Mouse (Mus musculus): ENCODE results near the gene Dnajc5. TPM values are rescaled to one million over a fixed set of nuclear protein-coding genes. Genes with fewer than 3 reads are reported as not detected.

Gene Dnajc5
- polyA plus RNA-seq, 1 experiment from 2014 or later, result 129 TPM

DNA sequence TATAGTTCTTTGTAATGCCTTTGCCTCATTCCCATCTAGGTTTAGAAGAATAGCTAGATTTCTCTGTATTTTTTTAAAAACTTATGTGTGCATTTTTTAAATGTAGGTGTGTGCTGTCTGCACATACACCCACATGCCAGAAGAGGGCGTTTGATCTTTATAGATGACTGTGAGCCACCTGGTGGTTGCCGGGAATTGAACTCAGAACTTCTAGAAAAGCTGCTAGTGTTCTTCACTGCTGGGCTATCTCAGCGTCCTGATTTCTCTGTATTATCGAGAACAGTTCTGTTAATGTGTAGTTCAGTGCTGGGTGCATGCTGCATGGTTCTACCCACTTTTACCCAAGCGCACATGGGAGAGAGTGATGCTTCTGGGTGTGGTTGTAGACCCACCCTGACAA is 2.5 kb downstream of the Dnajc5 start:
- peaks cover 28% of the 10 kb centered on the region for H3K4me1 ChIP-seq
- H3K27ac ChIP-seq, result no peak overlapping the region
- no peaks in the 10 kb centered on the region for H3K27me3 ChIP-seq
- no peak for ATAC-seq (ENCODE audit: low FRiP score)
- H3K4me2 ChIP-seq, result no peak overlapping the region
- no peak overlapping the region for H3K9ac ChIP-seq
- WGBS, result 75% methylated on average over 5 of the region's 5 CpGs
- H3K4me3 ChIP-seq (replicated peaks), result no peak overlapping the region
- H3K9me3 ChIP-seq, result no peaks in the 10 kb centered on the region
- H3K36me3 ChIP-seq (replicated peaks), result peaks cover 3% of the 10 kb centered on the region; the same call in 1 of the 2 replicates

DNA sequence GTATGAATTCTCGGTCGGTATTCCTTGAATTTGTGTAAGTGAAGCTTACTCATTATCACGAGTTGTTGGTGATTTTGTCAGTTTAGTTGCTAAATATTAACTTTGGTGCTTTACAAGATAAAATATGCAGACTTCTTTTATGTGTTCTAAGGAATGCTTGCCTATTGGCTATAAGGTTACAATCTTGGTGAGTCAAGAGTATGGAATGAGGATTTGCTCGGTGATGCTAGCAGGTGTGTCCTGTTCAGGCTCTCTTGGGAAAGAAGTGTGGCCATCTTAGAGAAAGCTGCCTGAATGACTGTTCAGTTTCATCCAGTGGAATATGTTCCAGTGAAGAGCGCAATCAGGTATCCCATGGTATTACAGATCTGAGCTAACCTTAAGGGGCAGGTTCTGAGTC is 5.2 kb downstream of the Dnajc5 start:
- WGBS, result 93% methylated on average over 5 of the region's 5 CpGs
- no peak overlapping the region for H3K4me2 ChIP-seq
- ATAC-seq (ENCODE audit: low FRiP score), result no peak

DNA sequence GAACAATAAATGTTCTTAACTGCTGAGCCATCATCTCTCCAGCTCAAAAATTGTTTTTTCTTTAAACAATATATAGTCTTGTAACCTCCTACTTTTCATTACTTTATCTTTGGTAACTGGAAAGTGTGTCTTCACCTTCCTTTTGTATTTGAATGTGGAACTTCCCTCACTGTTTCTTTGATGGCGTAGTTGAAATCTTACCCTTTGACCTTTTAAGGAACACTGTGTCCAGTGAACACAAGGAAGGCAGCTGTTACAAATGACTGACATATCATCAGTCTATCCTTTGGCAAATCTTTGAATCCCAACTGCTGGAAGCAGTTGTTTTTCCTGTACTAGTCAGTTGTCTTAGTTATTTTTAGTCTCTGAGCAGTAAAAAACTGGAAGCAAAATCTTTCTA is 8.8 kb downstream of the Dnajc5 start:
- Histone ChIP-seq H3K9me3 (0 out of 2 replicates have a peak, but pooled peaks cover 9% of the 10 kb centered on the region), H3K27me3 (no peaks in the 10 kb centered on the region), H3K9ac (no peak overlapping the region), H3K4me1 (no peaks in the 10 kb centered on the region), H3K36me3 (replicated peaks) (peaks cover 19% of the 10 kb centered on the region), H3K4me3 (replicated peaks) (no peak overlapping the region), H3K27ac (no peak overlapping the region), H3K4me2 (no peak overlapping the region)
- no peak for ATAC-seq (ENCODE audit: low FRiP score)
- WGBS, result 84% methylated on average over 1 of the region's 1 CpGs

More for the DNA sequence above, 5.2 kb downstream of the Dnajc5 start:
- Histone ChIP-seq H3K27ac (no peak overlapping the region), H3K27me3 (no peaks in the 10 kb centered on the region), H3K9me3 (0 out of 2 replicates have a peak, but pooled peaks cover 1% of the 10 kb centered on the region), H3K9ac (no peak overlapping the region), H3K4me1 (peaks cover 20% of the 10 kb centered on the region), H3K4me3 (replicated peaks) (no peak overlapping the region), H3K36me3 (replicated peaks) (peaks cover 10% of the 10 kb centered on the region)

DNA sequence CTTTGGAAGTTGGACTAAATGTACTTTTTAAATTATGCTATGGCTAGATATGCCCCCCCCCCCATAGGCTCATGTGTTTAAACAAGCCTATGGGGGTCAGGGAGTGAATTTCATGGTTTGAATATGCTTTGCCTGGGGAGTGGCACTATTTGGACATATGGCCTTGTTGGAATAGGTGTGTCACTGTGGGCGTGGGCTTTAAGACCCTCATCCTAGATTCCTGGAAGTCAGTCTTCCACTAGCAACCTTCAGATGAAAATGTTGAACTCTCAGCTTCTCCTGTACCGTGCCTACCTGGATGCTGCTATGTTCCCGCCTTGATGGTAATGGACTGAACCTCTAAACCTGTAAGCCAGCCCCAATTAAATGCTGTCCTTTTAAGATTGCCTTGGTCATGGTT is 12.3 kb downstream of the Dnajc5 start:
- 95% methylated on average over 3 of the region's 3 CpGs for WGBS
- 0 out of 2 replicates have a peak, but pooled peaks cover 9% of the 10 kb centered on the region for H3K9me3 ChIP-seq
- no peak for ATAC-seq (ENCODE audit: low FRiP score)
- H3K4me3 ChIP-seq (replicated peaks), result no peak overlapping the region
- H3K36me3 ChIP-seq (replicated peaks), result peaks cover 19% of the 10 kb centered on the region
- H3K9ac ChIP-seq, result no peak overlapping the region
- no peak overlapping the region for H3K4me2 ChIP-seq
- H3K27ac ChIP-seq, result no peak overlapping the region
- H3K4me1 ChIP-seq, result peaks cover 2% of the 10 kb centered on the region
- no peaks in the 10 kb centered on the region for H3K27me3 ChIP-seq

DNA sequence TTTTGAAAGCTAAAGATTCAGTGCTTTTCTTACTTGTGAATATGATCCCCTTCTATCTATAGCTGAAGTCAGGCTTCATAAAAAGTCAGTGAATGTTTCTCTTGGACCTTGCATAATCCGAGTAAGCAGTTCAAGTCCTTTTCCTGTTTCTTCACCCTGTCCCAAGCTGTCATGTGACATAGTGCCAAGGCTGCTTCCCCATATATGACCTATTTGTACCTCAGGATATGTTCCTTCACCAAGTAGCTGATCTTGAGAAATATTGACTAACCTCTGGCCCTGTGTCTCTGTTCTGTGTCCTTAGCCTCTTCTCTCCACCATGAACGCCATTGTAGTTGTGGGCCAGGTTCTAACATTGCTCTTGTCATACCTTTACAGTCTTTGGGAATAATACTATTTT is 16.1 kb downstream of the Dnajc5 start:
- ATAC-seq (ENCODE audit: low FRiP score), result no peak

DNA sequence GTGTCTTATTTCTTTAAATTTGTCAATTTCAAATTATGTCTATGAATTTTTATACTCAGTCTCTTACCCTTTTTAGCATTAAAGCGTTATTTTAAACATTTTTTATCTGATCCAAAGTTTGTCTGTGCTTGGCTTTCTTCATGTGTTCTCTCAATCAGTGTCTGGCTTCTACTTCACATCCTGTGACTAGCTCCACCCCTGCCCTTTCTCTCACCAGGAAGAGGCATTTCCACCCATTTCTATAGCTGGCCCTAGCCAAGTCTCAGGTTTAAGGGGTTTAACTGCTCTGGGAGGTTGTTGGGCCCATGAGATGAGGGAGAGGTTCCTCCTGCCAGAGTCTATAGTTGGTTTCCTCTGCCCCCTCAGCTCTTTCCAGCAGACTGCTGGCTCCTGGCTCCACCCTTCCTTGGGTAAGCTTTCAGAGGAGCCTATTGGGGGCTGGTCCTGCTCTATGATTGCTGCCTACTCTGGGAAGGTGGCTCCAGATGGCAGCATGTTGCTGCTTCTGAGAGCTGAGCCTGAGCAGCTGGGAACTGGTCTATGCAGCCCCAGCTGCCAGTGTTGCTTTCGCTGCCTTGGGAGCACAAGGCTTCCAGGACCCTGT is 17.3 kb downstream of the Dnajc5 start:
- Histone ChIP-seq H3K9ac (no peak overlapping the region), H3K4me1 (peaks cover 8% of the 10 kb centered on the region), H3K4me2 (no peak overlapping the region), H3K9me3 (no peaks in the 10 kb centered on the region), H3K27me3 (no peaks in the 10 kb centered on the region), H3K36me3 (replicated peaks) (0 out of 2 replicates have a peak, but pooled peaks cover 3% of the 10 kb centered on the region), H3K4me3 (replicated peaks) (no peak overlapping the region), H3K27ac (peak overlapping the region; percentile 71)
- WGBS, result 92% methylated on average over 2 of the region's 2 CpGs
- peak; percentile 77; the same call in 1 of the 2 replicates for ATAC-seq (ENCODE audit: low FRiP score)

More for the DNA sequence above, 16.1 kb downstream of the Dnajc5 start:
- Histone ChIP-seq H3K4me1 (peaks cover 8% of the 10 kb centered on the region), H3K9me3 (0 out of 2 replicates have a peak, but pooled peaks cover 4% of the 10 kb centered on the region), H3K27ac (no peak overlapping the region), H3K4me3 (replicated peaks) (no peak overlapping the region), H3K36me3 (replicated peaks) (peaks cover 10% of the 10 kb centered on the region), H3K27me3 (no peaks in the 10 kb centered on the region), H3K9ac (no peak overlapping the region), H3K4me2 (no peak overlapping the region)
- WGBS, result 91% methylated on average over 2 of the region's 2 CpGs

DNA sequence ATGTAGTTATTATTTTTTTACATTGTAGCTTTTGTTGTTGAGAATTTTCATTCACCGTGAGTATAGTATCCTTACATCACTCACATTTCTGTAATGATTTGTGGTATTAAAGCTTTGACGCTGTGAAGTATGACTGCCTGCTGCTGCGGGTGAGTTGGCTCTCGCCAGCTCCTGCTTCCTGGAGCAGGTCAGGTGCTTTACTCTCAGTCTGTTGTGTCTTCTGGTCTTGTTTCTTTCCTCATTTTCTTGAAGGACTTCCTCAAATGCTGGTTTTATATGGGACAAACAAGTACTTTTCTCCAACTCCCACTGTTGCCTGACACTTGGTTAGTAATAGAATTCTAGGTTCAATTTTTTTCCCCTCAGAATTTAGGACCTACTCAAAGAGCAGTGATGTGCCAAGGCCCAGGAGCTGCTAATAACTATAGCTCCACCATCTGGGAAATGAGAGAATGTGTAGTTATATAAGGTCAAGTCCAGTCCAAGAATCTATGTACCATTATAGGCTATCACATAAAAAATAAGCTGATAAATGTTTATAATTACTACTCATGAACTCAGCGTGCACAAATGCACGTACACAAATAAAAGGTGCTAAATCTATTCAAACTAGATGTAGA is 21.6 kb downstream of the Dnajc5 start:
- Histone ChIP-seq H3K9me3 (no peaks in the 10 kb centered on the region), H3K27me3 (no peaks in the 10 kb centered on the region), H3K4me2 (no peak overlapping the region), H3K4me3 (replicated peaks) (no peak overlapping the region), H3K9ac (no peak overlapping the region), H3K27ac (no peak overlapping the region), H3K4me1 (peaks cover 8% of the 10 kb centered on the region), H3K36me3 (replicated peaks) (peaks cover 12% of the 10 kb centered on the region)
- ATAC-seq (ENCODE audit: low FRiP score), result no peak
- WGBS, result 94% methylated on average over 6 of the region's 6 CpGs

DNA sequence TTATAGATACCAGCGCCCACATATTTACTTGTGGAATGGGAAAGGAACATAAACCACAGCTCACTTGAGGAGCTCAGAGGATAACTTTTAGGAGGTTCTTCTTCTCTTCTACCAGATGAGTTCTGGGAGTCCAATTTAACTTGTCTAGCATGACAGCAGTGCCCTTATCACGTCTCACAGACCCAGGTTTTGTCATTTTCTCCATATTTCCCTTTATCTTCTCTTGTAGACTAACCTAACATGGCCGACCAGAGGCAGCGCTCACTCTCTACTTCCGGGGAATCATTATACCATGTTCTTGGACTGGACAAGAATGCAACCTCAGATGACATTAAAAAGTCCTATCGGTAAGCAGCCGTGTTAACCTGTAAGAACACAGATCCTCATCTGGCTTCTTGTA is 25.9 kb downstream of the Dnajc5 start:
- H3K36me3 ChIP-seq (replicated peaks), result peaks cover 52% of the 10 kb centered on the region

DNA sequence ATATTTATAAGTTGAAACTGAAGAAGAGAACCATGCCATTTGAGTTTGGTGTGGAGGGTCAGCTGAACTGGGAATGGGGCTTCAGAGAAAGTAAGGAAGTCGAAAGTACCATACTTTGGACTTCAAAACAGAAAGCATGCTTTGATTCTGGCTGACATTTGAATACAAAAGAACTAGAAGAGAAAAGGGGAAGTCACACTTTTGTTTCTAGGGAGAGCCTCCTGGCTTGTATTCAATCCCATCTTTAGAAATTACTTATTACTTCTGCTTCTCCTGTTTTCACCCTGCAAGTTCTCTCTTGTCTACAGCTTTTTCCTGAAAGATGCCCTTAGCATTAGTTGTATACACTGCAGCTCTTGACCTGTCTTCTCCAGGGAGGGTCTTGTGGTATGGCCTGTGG is 27.9 kb downstream of the Dnajc5 start:
- Histone ChIP-seq H3K27me3 (no peaks in the 10 kb centered on the region), H3K27ac (no peak overlapping the region), H3K4me2 (no peak overlapping the region), H3K4me3 (replicated peaks) (no peak overlapping the region), H3K9me3 (no peaks in the 10 kb centered on the region), H3K4me1 (no peaks in the 10 kb centered on the region), H3K9ac (no peak overlapping the region), H3K36me3 (replicated peaks) (peaks cover 68% of the 10 kb centered on the region)
- ATAC-seq (ENCODE audit: low FRiP score), result no peak
- WGBS, result 84% methylated on average over 1 of the region's 1 CpGs

More for the DNA sequence above, 25.9 kb downstream of the Dnajc5 start:
- Histone ChIP-seq H3K9ac (no peak overlapping the region), H3K27me3 (no peaks in the 10 kb centered on the region), H3K9me3 (no peaks in the 10 kb centered on the region), H3K4me3 (replicated peaks) (no peak overlapping the region), H3K4me1 (no peaks in the 10 kb centered on the region), H3K27ac (no peak overlapping the region), H3K4me2 (no peak overlapping the region)
- ATAC-seq (ENCODE audit: low FRiP score), result no peak
- 97% methylated on average over 7 of the region's 7 CpGs for WGBS

DNA sequence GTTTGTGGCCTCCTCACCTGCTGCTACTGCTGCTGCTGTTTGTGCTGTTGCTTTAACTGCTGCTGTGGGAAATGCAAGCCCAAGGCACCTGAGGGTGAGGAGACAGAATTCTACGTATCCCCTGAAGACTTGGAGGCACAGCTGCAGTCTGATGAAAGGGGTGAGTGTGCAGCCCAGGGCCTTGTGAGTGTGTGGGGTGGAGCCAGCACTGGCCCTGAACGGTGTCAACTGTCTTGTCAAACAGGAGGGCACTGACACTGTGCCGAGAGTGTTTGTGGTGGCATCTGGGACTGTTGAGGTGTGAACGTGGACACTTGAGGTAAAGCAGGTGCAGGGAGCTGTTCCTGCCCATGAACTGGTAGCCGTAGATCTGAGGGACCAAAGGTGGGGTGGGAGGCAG is 28.4 kb downstream of the Dnajc5 start:
- Histone ChIP-seq H3K9ac (no peak overlapping the region), H3K27ac (no peak overlapping the region), H3K4me2 (no peak overlapping the region), H3K4me3 (replicated peaks) (no peak overlapping the region), H3K36me3 (replicated peaks) (peaks cover 68% of the 10 kb centered on the region), H3K4me1 (no peaks in the 10 kb centered on the region), H3K9me3 (no peaks in the 10 kb centered on the region), H3K27me3 (no peaks in the 10 kb centered on the region)
- WGBS, result 90% methylated on average over 5 of the region's 5 CpGs
- ATAC-seq (ENCODE audit: low FRiP score), result no peak

DNA sequence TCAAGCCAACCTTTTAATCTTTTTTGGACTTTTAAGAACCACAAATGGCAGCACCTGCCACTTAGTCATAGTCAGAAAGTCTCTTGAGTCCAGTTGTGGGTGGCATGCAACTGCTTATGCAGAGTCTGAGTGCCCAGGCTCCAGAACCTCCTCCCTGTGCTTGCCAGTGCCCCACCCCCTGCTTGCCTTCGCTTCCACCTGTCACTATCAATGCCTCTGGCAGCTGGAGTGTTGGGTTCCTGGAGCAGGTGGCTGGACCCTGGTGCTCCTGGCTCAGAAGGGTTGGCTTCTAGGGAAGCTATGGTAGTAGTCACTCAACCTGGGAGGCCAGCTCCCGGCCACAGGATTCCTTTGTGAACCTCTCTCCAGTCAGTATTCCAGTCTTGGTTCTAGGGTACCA is 29.9 kb downstream of the Dnajc5 start:
- Histone ChIP-seq H3K27me3 (no peaks in the 10 kb centered on the region), H3K36me3 (replicated peaks) (peaks cover 74% of the 10 kb centered on the region), H3K27ac (no peak overlapping the region), H3K9me3 (no peaks in the 10 kb centered on the region), H3K4me3 (replicated peaks) (no peak overlapping the region), H3K4me2 (no peak overlapping the region), H3K9ac (no peak overlapping the region), H3K4me1 (no peaks in the 10 kb centered on the region)
- 96% methylated on average over 2 of the region's 2 CpGs for WGBS
- no peak for ATAC-seq (ENCODE audit: low FRiP score)

DNA sequence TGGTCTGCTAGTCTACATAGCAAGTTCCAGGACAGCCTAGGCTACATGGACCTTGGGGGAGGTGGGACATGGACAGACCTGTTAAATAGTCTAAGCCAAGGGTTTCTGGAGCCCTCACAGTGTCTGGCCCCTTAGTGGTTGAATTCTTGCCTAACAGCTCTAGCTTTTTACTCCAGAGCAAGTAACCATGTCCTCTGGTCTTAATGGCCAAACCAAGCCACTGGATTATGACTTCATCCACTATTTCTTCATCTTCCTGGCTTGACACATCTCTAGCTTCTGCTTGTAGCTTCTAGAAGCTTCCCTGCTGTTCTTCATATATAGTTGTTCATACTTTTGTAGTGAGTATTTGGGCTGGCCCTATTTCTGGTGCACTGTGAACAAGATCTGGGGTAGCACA is 33.5 kb downstream of the Dnajc5 start:
- Histone ChIP-seq H3K4me2 (no peak overlapping the region), H3K36me3 (replicated peaks) (peaks cover 48% of the 10 kb centered on the region), H3K9ac (no peak overlapping the region), H3K27me3 (no peaks in the 10 kb centered on the region), H3K9me3 (no peaks in the 10 kb centered on the region), H3K4me1 (no peaks in the 10 kb centered on the region), H3K4me3 (replicated peaks) (no peak overlapping the region), H3K27ac (no peak overlapping the region)
- ATAC-seq (ENCODE audit: low FRiP score), result no peak

DNA sequence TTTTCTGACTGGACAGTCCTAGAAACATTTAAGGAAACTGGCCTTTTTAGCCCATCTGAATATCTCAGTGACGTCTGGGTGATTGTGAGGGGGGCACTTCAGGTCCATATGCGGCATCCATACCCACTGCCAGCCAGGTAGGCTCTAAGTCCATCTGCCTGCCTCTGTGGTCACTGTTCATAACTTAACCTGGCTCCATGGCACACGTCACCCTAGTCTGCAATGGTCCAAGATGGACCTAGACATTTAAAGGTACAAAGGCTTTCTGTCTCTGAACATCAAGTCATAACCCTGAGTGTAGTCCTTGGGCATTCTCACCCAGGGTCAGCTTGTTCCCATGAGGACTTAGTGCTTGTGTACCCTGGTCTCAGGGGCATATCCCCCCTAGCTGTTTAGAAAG is 47.1 kb downstream of the Dnajc5 start:
- no peak for ATAC-seq (ENCODE audit: low FRiP score)
- Histone ChIP-seq H3K4me1 (no peaks in the 10 kb centered on the region), H3K9ac (no peak overlapping the region), H3K9me3 (no peaks in the 10 kb centered on the region), H3K27me3 (no peaks in the 10 kb centered on the region), H3K4me2 (no peak overlapping the region), H3K4me3 (replicated peaks) (no peak overlapping the region), H3K36me3 (replicated peaks) (no peaks in the 10 kb centered on the region), H3K27ac (no peak overlapping the region)
- 84% methylated on average over 3 of the region's 3 CpGs for WGBS

All from forebrain, embryonic 12.5 days (tissue).